Mouse (Mus musculus) MEL (cell line): ENCODE measurements around the gene 1700017B05Rik. TPM values are rescaled to one million over a fixed set of nuclear protein-coding genes. Genes with fewer than 3 reads are reported as not detected.

Experiments
- DNase-seq: peaks from one replicate; pipeline ENCODE4 v3.0.0; 2011; ENCODE audit warnings: low read depth, low spot score
- H3K27ac ChIP-seq: 2 replicates; pipeline ENCODE4 v1.5.1; 2012; ENCODE audit warnings: low read depth, mild to moderate bottlenecking, control low read depth, low read length, moderate library complexity; ENCODE audit not compliant: control insufficient read depth
- H3K27me3 ChIP-seq, 2 experiments: fragments of 150-350 bp in 1 of 2; sonication (generic) in 1 of 2; 2 replicates each; pipeline ENCODE4 v1.6.1; 2012; ENCODE audit warnings: low read length in 2 of 2, mild to moderate bottlenecking in 2 of 2, improper control_type of control experiment in 1 of 2, moderate library complexity in 1 of 2; ENCODE audit not compliant: insufficient read depth in 2 of 2, control insufficient read depth in 1 of 2
- H3K36me3 ChIP-seq, 2 experiments: 2 replicates each; pipeline ENCODE4 v1.6.1; 2012 to 2014; ENCODE audit warnings: low read length in 2 of 2, improper control_type of control experiment in 1 of 2, inconsistent platforms in 1 of 2, mild to moderate bottlenecking in 1 of 2; ENCODE audit not compliant: insufficient read depth in 2 of 2, control insufficient read depth in 1 of 2
- H3K4me1 ChIP-seq, 2 experiments: fragments of 150-350 bp in 1 of 2; sonication (generic) in 1 of 2; 2 replicates each; pipeline ENCODE4 v1.6.1; 2012; ENCODE audit warnings: low read length in 2 of 2, improper control_type of control experiment in 1 of 2, mild to moderate bottlenecking in 1 of 2; ENCODE audit not compliant: insufficient read depth in 2 of 2, control insufficient read depth in 1 of 2
- H3K4me3 ChIP-seq, 2 experiments: fragments of 150-350 bp in 1 of 2; sonication (generic) in 1 of 2; 2 replicates each; pipeline ENCODE4 v1.5.1; 2012; ENCODE audit warnings: low read depth in 2 of 2, low read length in 2 of 2, mild to moderate bottlenecking in 2 of 2, moderate library complexity in 2 of 2, control low read depth in 1 of 2, improper control_type of control experiment in 1 of 2; ENCODE audit not compliant: control insufficient read depth in 1 of 2, insufficient read depth in 1 of 2
- H3K79me2 ChIP-seq: 2 replicates; pipeline ENCODE4 v1.6.1; 2012; ENCODE audit warnings: mild to moderate bottlenecking, low read length, moderate library complexity; ENCODE audit not compliant: control insufficient read depth, poor library complexity, insufficient read depth
- H3K9ac ChIP-seq: 2 replicates; pipeline ENCODE4 v1.6.1; 2012; ENCODE audit warnings: low read depth, mild to moderate bottlenecking, control low read depth, low read length, moderate library complexity; ENCODE audit not compliant: control insufficient read depth, poor library complexity, severe bottlenecking
- H3K9me3 ChIP-seq: fragments of 150-350 bp; sonication (generic); replicated peaks from 2 replicates; pipeline ENCODE4 v1.6.1; 2012; ENCODE audit warnings: mild to moderate bottlenecking, low read length, improper control_type of control experiment, moderate library complexity; ENCODE audit not compliant: insufficient read depth
- BHLHE40 ChIP-seq: IDR thresholded peaks from 2 replicates; pipeline ENCODE4 v1.6.1; 2012; ENCODE audit warnings: low read depth, mild to moderate bottlenecking, inconsistent platforms, low read length, improper control_type of control experiment, borderline replicate concordance
- CHD1 ChIP-seq: IDR thresholded peaks from 2 replicates; pipeline ENCODE4 v1.6.1; 2012; ENCODE audit warnings: low read depth, mild to moderate bottlenecking, inconsistent platforms, low read length, improper control_type of control experiment
- CHD2 ChIP-seq: IDR thresholded peaks from 2 replicates; pipeline ENCODE4 v1.6.1; 2011; ENCODE audit warnings: low read length, improper control_type of control experiment
- E2F4 ChIP-seq: IDR thresholded peaks from 2 replicates; pipeline ENCODE4 v1.6.1; 2011; ENCODE audit warnings: low read depth, low read length, improper control_type of control experiment, borderline replicate concordance
- ELF1 ChIP-seq: IDR thresholded peaks from 2 replicates; pipeline ENCODE4 v1.6.1; 2014; ENCODE audit warnings: low read depth, mild to moderate bottlenecking, inconsistent platforms, low read length, improper control_type of control experiment, moderate library complexity
- EP300 ChIP-seq, 2 experiments: IDR thresholded peaks; 2 replicates each; pipeline ENCODE4 v1.6.1; 2011; ENCODE audit warnings: improper control_type of control experiment in 2 of 2, low read length in 2 of 2, low read depth in 1 of 2, mild to moderate bottlenecking in 1 of 2
- GABPA ChIP-seq: IDR thresholded peaks from 2 replicates; pipeline ENCODE4 v1.6.1; 2012; ENCODE audit warnings: low read depth, mild to moderate bottlenecking, inconsistent platforms, low read length, improper control_type of control experiment, moderate library complexity
- GATA1 ChIP-seq: IDR thresholded peaks from 2 replicates; pipeline ENCODE4 v1.6.1; 2011; ENCODE audit warnings: low read depth, low read length, improper control_type of control experiment
- HCFC1 ChIP-seq: IDR thresholded peaks from 2 replicates; pipeline ENCODE4 v1.6.1; 2012; ENCODE audit warnings: low read depth, mild to moderate bottlenecking, inconsistent platforms, low read length, improper control_type of control experiment, moderate library complexity
- JUND ChIP-seq: IDR thresholded peaks from 2 replicates; pipeline ENCODE4 v1.6.1; 2011; ENCODE audit warnings: low read depth, mild to moderate bottlenecking, improper control_type of control experiment, low read length
- KAT2A ChIP-seq: conservative IDR thresholded peaks from 2 replicates; pipeline ENCODE4 v1.6.1; 2012; ENCODE audit warnings: low read depth, low read length, improper control_type of control experiment, inconsistent platforms
- MAX ChIP-seq: IDR thresholded peaks from 2 replicates; pipeline ENCODE4 v1.6.1; 2011; ENCODE audit warnings: low read length, improper control_type of control experiment
- MAZ ChIP-seq: IDR thresholded peaks from 2 replicates; pipeline ENCODE4 v1.6.1; 2012; ENCODE audit warnings: low read depth, mild to moderate bottlenecking, inconsistent platforms, low read length, improper control_type of control experiment
- MEF2A ChIP-seq: IDR thresholded peaks from 2 replicates; pipeline ENCODE4 v1.6.1; 2014; ENCODE audit warnings: low read depth, mild to moderate bottlenecking, inconsistent platforms, low read length, improper control_type of control experiment; ENCODE audit not compliant: poor library complexity, insufficient replicate concordance, severe bottlenecking; ENCODE audit errors: extremely low read depth
- MXI1 ChIP-seq: IDR thresholded peaks from 2 replicates; pipeline ENCODE4 v1.6.1; 2011; ENCODE audit warnings: mild to moderate bottlenecking, low read depth, low read length, improper control_type of control experiment
- MYB ChIP-seq: IDR thresholded peaks from 2 replicates; pipeline ENCODE4 v1.6.1; 2011; ENCODE audit warnings: mild to moderate bottlenecking, low read depth, low read length, improper control_type of control experiment
- MYC ChIP-seq: IDR thresholded peaks from 2 replicates; pipeline ENCODE4 v1.6.1; 2011; ENCODE audit warnings: low read depth, mild to moderate bottlenecking, low read length, improper control_type of control experiment, moderate library complexity
- NELFE ChIP-seq: IDR thresholded peaks from 2 replicates; pipeline ENCODE4 v1.6.1; 2011; ENCODE audit warnings: low read depth, low read length, improper control_type of control experiment
- POLR2A ChIP-seq, 2 experiments: IDR thresholded peaks; 2 replicates each; pipeline ENCODE4 v1.6.1; 2011 to 2012; ENCODE audit warnings: low read length in 2 of 2, mild to moderate bottlenecking in 2 of 2, control low read depth in 1 of 2, improper control_type of control experiment in 1 of 2, low read depth in 1 of 2, moderate library complexity in 1 of 2; ENCODE audit not compliant: control insufficient read depth in 1 of 2, insufficient read depth in 1 of 2, poor library complexity in 1 of 2
- POLR2AphosphoS5 ChIP-seq: IDR thresholded peaks from 2 replicates; pipeline ENCODE4 v1.6.1; 2012; ENCODE audit warnings: low read depth, borderline replicate concordance, mild to moderate bottlenecking, inconsistent platforms, low read length, moderate library complexity, mixed read lengths
- RCOR1 ChIP-seq: IDR thresholded peaks from 2 replicates; pipeline ENCODE4 v1.6.1; 2012; ENCODE audit warnings: low read depth, mild to moderate bottlenecking, inconsistent platforms, low read length, improper control_type of control experiment
- SIN3A ChIP-seq: IDR thresholded peaks from 2 replicates; pipeline ENCODE4 v1.6.1; 2012; ENCODE audit warnings: low read length, improper control_type of control experiment, inconsistent platforms
- TAL1 ChIP-seq: IDR thresholded peaks from 2 replicates; pipeline ENCODE4 v1.6.1; 2012; ENCODE audit warnings: mild to moderate bottlenecking, inconsistent platforms, low read length, moderate library complexity, mixed read lengths
- TBP ChIP-seq: IDR thresholded peaks from 2 replicates; pipeline ENCODE4 v1.8.0; 2011; ENCODE audit warnings: low read depth, low read length, improper control_type of control experiment
- TCF12 ChIP-seq: IDR thresholded peaks from 2 replicates; pipeline ENCODE4 v1.6.1; 2014; ENCODE audit warnings: low read depth, mild to moderate bottlenecking, inconsistent platforms, low read length, improper control_type of control experiment, moderate library complexity
- UBTF ChIP-seq: IDR thresholded peaks from 2 replicates; pipeline ENCODE4 v1.6.1; 2012; ENCODE audit warnings: low read depth, mild to moderate bottlenecking, inconsistent platforms, low read length, improper control_type of control experiment, moderate library complexity, borderline replicate concordance; ENCODE audit not compliant: insufficient read depth
- USF1 ChIP-seq: IDR thresholded peaks from 2 replicates; pipeline ENCODE4 v1.6.1; 2014; ENCODE audit warnings: low read depth, mild to moderate bottlenecking, inconsistent platforms, low read length, improper control_type of control experiment, moderate library complexity
- USF2 ChIP-seq, 2 experiments: IDR thresholded peaks; 2 replicates each; pipeline ENCODE4 v1.6.1; 2011 to 2012; ENCODE audit warnings: improper control_type of control experiment in 2 of 2, low read length in 2 of 2, borderline replicate concordance in 1 of 2, inconsistent platforms in 1 of 2, low read depth in 1 of 2, mild to moderate bottlenecking in 1 of 2; ENCODE audit not compliant: insufficient read depth in 1 of 2
- ZKSCAN1 ChIP-seq: IDR thresholded peaks from 2 replicates; pipeline ENCODE4 v1.6.1; 2012; ENCODE audit warnings: low read depth, mild to moderate bottlenecking, inconsistent platforms, low read length, improper control_type of control experiment, moderate library complexity
- ZMIZ1 ChIP-seq: IDR thresholded peaks from 2 replicates; pipeline ENCODE4 v1.6.1; 2012; ENCODE audit warnings: low read depth, mild to moderate bottlenecking, inconsistent platforms, low read length, improper control_type of control experiment, moderate library complexity
- ZNF384 ChIP-seq: IDR thresholded peaks from 2 replicates; pipeline ENCODE4 v1.6.1; 2012; ENCODE audit warnings: low read depth, mild to moderate bottlenecking, inconsistent platforms, low read length, improper control_type of control experiment
- polyA plus RNA-seq, 2 experiments: library from polyadenylated mRNA; stranded (reverse) in 1 of 2; unstranded in 1 of 2; fragments of >175 nt in 1 of 2; fragments of >200 nt in 1 of 2; gene quantifications; 2 replicates each; pipeline versions ENCODE4 v1.2.1 to v1.2.4; 2012; ENCODE audit warnings: low replicate concordance in 2 of 2, low read depth in 1 of 2; ENCODE audit not compliant: insufficient read length in 2 of 2, insufficient read depth in 1 of 2, missing spikeins in 1 of 2
- total RNA-seq: library from RNA; depleted of rRNA; stranded (reverse); fragments of 300-350 nt; gene quantifications from 2 replicates; pipeline ENCODE4 v1.2.3, GENCODE M21; 2012

1700017B05Rik gene
- total and polyA plus RNA-seq, 3 experiments: 52.7 to 76.5 TPM; not detected in 1

GRCm38 (mm10) chr9:57232341-57232940 is 30.0 kb downstream of the 1700017B05Rik start (continued):
- TF ChIP-seq MYB (peak; percentile 30), MXI1 (peak; percentile 56; the same call in 1 of the 2 replicates), ZNF384 (peak; percentile 20; the same call in 1 of the 2 replicates), SIN3A (no peak), USF1 (no peak), POLR2AphosphoS5 (no peak), CHD1 (no peak), ZKSCAN1 (no peak), RCOR1 (peak; percentile 59; the same call in 1 of the 2 replicates), UBTF (no peak)

- peaks cover 48 to 70% of the 10 kb centered on the region in 2 experiments for H3K4me1 ChIP-seq
- peak overlapping the region; percentile 94 for H3K27ac ChIP-seq
- H3K9me3 ChIP-seq: no peaks in the 10 kb centered on the region
- no peaks in the 10 kb centered on the region for H3K27me3 ChIP-seq
- DNase-seq: peak; percentile 77
- H3K79me2 ChIP-seq: no peaks in the 10 kb centered on the region
- peaks cover 0 to 66% of the 10 kb centered on the region in 2 experiments; a peak in 2 of 4 replicates for H3K36me3 ChIP-seq
- H3K4me3 ChIP-seq: peak overlapping the region; percentile 21 to 27; a peak in 3 of 4 replicates
- peak overlapping the region; percentile 30 for H3K9ac ChIP-seq
- peak; percentile 27 to 56; a peak in 3 of 4 replicates for TF ChIP-seq POLR2A (IDR thresholded peaks at IDR 0.05; ENCODE audit: control insufficient read depth in 1 of 2, insufficient read depth in 1 of 2, low read depth in 1 of 2, low read length in 2 of 2, poor library complexity in 1 of 2)
- peak; percentile 55; the same call in 1 of the 2 replicates for TF ChIP-seq TBP
- TF ChIP-seq MAX: no peak
- TF ChIP-seq USF1: peak; percentile 30; the same call in 1 of the 2 replicates
- no peak for TF ChIP-seq MYC
- TF ChIP-seq POLR2AphosphoS5: no peak
- no peak for TF ChIP-seq EP300 (IDR thresholded peaks at IDR 0.05; ENCODE audit: low read depth in 1 of 2, low read length in 2 of 2)
- TF ChIP-seq KAT2A: no peak
- TF ChIP-seq MYB: no peak
- no peak for TF ChIP-seq CHD1
- no peak for TF ChIP-seq ELF1
- no peak; the same call in 1 of the 2 replicates for TF ChIP-seq TCF12
- TF ChIP-seq ZMIZ1: 0 out of 2 replicates have a peak, but pooled peaks have one; percentile 36
- no peak for TF ChIP-seq GABPA
- peak; percentile 48 for TF ChIP-seq NELFE
- no peak for TF ChIP-seq MEF2A
- TF ChIP-seq USF2 (IDR thresholded peaks at IDR 0.05; ENCODE audit: borderline replicate concordance in 1 of 2, insufficient read depth in 1 of 2, low read depth in 1 of 2, low read length in 2 of 2): no peak
- no peak for TF ChIP-seq CHD2
- TF ChIP-seq MXI1: no peak
- no peak for TF ChIP-seq ZNF384
- TF ChIP-seq UBTF: no peak
- TF ChIP-seq GATA1: peak; percentile 32; the same call in 1 of the 2 replicates
- no peak for TF ChIP-seq MAZ
- no peak for TF ChIP-seq ZKSCAN1
- peak; percentile 88 for TF ChIP-seq BHLHE40
- no peak for TF ChIP-seq TAL1
- no peak for TF ChIP-seq E2F4
- TF ChIP-seq JUND: no peak
- no peak; the same call in 1 of the 2 replicates for TF ChIP-seq HCFC1
Measured at GRCm38 (mm10) chr9:57231536-57232255, 30.7 kb downstream of the 1700017B05Rik start.
